8 mouse cellular contexts compared by ENCODE assay signal in the genomic region with DNA sequence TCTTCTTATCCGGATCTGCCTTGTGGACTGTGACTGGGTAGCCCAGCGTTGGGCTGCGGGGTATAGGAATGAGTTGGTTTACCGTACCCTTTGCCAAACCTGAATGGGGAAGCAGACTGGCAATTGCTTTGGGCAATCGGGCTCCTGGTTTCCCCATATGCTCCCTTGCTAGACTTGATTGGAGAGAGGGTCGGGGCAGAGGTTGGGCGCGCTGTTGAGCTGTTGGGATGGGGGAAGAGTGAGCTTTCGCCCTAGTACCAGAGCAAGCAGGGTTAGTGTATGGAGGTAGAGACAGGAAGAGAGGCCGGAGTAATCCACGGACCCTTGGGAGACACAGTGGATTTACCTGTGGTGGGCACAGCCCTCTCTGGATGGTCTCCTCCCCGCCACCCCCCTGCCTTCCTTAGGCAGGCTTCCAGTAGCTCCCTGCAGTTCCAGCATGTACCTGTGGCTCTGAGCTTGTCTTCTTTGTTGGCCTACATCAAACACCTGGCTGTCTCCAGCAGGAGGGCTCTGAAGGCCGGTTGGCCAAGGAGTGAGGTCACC. TPM values are rescaled to one million over a fixed set of nuclear protein-coding genes. Genes with fewer than 3 reads are reported as not detected.
DNase-seq lines count a peak whose midpoint lies in the region; ATAC-seq and TF ChIP-seq lines count a peak whose summit lies in the region.

No protein-coding gene starts in this region.

- H3K27ac ChIP-seq in embryonic facial prominence, embryonic 13.5 days: peak overlapping the region; percentile 93
- no peak overlapping the region for H3K27ac ChIP-seq in intestine, postnatal 0 days (ENCODE audit: low read depth, low read length)

- H3K36me3 ChIP-seq in erythroblast, embryonic 14.5 days (ENCODE audit: control insufficient read depth): no peaks in the 10 kb centered on the region
- no peaks in the 10 kb centered on the region for H3K36me3 ChIP-seq in embryonic facial prominence, embryonic 13.5 days
- H3K36me3 ChIP-seq in intestine, postnatal 0 days (ENCODE audit: control insufficient read depth, insufficient read depth): no peaks in the 10 kb centered on the region

- H3K9me3 ChIP-seq in erythroblast, embryonic 14.5 days (ENCODE audit: control insufficient read depth, low read length): no peaks in the 10 kb centered on the region
- H3K9me3 ChIP-seq in embryonic facial prominence, embryonic 13.5 days: no peaks in the 10 kb centered on the region
- no peaks in the 10 kb centered on the region for H3K9me3 ChIP-seq in intestine, postnatal 0 days (ENCODE audit: control insufficient read depth)

- H3K4me1 ChIP-seq in erythroblast, embryonic 14.5 days (ENCODE audit: control insufficient read depth): no peaks in the 10 kb centered on the region
- peaks cover 22% of the 10 kb centered on the region for H3K4me1 ChIP-seq in embryonic facial prominence, embryonic 13.5 days
- peaks cover 3% of the 10 kb centered on the region; the same call in 1 of the 2 replicates for H3K4me1 ChIP-seq in intestine, postnatal 0 days (replicated peaks; ENCODE audit: control insufficient read depth, insufficient read depth, low read length)

- POLR2A ChIA-PET in Patski (lab: Charles Lee): no interaction called here

- peak overlapping the region; percentile 54 for H3K4me3 ChIP-seq in erythroblast, embryonic 14.5 days (replicated peaks)
- H3K4me3 ChIP-seq in embryonic facial prominence, embryonic 13.5 days: peak overlapping the region; percentile 72
- peak overlapping the region; percentile 70 for H3K4me3 ChIP-seq in intestine, postnatal 0 days (ENCODE audit: low read depth, low read length)

- H3K9ac ChIP-seq in embryonic facial prominence, embryonic 13.5 days: peak overlapping the region; percentile 88
- peak overlapping the region; percentile 67 for H3K9ac ChIP-seq in intestine, postnatal 0 days (ENCODE audit: low read depth, low read length)

- CTCF ChIA-PET in Patski (lab: Charles Lee): no interaction called here

- peaks cover 37% of the 10 kb centered on the region for H3K27me3 ChIP-seq in erythroblast, embryonic 14.5 days (ENCODE audit: control insufficient read depth)
- H3K27me3 ChIP-seq in Patski: no peaks in the 10 kb centered on the region
- peaks cover 3% of the 10 kb centered on the region; the same call in 1 of the 2 replicates for H3K27me3 ChIP-seq in embryonic facial prominence, embryonic 13.5 days
- no peaks in the 10 kb centered on the region for H3K27me3 ChIP-seq in intestine, postnatal 0 days (replicated peaks; ENCODE audit: control insufficient read depth, insufficient read depth, low read length)

- in situ Hi-C loops in Patski (cut with MboI; ENCODE audit: low pct_unique_long_range_greater_than_20kb): no loop called here

- TF ChIP-seq CTCF in Patski (IDR thresholded peaks at IDR 0.05): no peak
- TF ChIP-seq CTCF in intestine, postnatal 0 days (IDR thresholded peaks at IDR 0.05; ENCODE audit: low read depth): 0 out of 2 replicates have a peak, but pooled peaks have one; percentile 1

- no peak for DNase-seq in Patski (ENCODE audit: low read depth, low spot score)
- DNase-seq in layer of hippocampus, postnatal 36 days: no peak
- no peak for DNase-seq in adrenal gland, adult 8-10 months

- 2% methylated on average over 13 of the region's 13 CpGs for WGBS in embryonic facial prominence, embryonic 13.5 days
- 12% methylated on average over 13 of the region's 13 CpGs for WGBS in intestine, postnatal 0 days

- ATAC-seq in erythroblast, adult 5-6 weeks (replicated peaks; ENCODE audit: low FRiP score, poor library complexity, severe bottlenecking): no peak
- ATAC-seq in Patski: peak; percentile 1
- no peak for ATAC-seq in embryonic facial prominence, embryonic 13.5 days (ENCODE audit: insufficient number of reproducible peaks, insufficient read depth, low FRiP score, low TSS enrichment, low read depth)
- ATAC-seq in intestine, postnatal 0 days: 0 out of 2 replicates have a peak, but pooled peaks have one; percentile 5
- peak; percentile 29 for ATAC-seq in megakaryocyte, adult 5-6 weeks (ENCODE audit: poor library complexity, severe bottlenecking)

- H3K4me2 ChIP-seq in embryonic facial prominence, embryonic 13.5 days: peak overlapping the region; percentile 86
- H3K4me2 ChIP-seq in intestine, postnatal 0 days (replicated peaks; ENCODE audit: low read depth): peak overlapping the region; percentile 95

RNA-seq across cellular contexts. Expression of gene Sirpa, which starts 1.3 kb away (rescaled TPM):
- polyA plus RNA-seq in erythroblast, embryonic 14.5 days (2012): 0.36 and 0.53 TPM in 2 replicates
- 46.3 and 59.8 TPM in 2 replicates for total RNA-seq in erythroblast, adult 5-6 weeks (2015; ENCODE audit: low replicate concordance)
- total RNA-seq in erythroblast, adult 5-6 weeks (2017; ENCODE audit: low replicate concordance): 45.0 and 60.8 TPM in 2 replicates
- 110 TPM for polyA plus RNA-seq in Patski (2021)
- polyA plus RNA-seq in embryonic facial prominence, embryonic 13.5 days (2015; fragmentation: Nextera tagmentation; extraction: Ambion mirVana): 22.0 and 24.1 TPM in 2 replicates
- polyA plus RNA-seq in intestine, postnatal 0 days (2015; fragmentation: Nextera tagmentation; extraction: Ambion mirVana): 9.5 and 9.7 TPM in 2 replicates
- 290 and 306 TPM in 2 replicates for total RNA-seq in megakaryocyte, adult 5-6 weeks (2015)
- 325 and 361 TPM in 2 replicates for total RNA-seq in megakaryocyte, adult 5-6 weeks (2017)
- total RNA-seq in layer of hippocampus, postnatal 36 days (2021): 100 to 1,000 TPM; 272 to 282 TPM
- total RNA-seq in adrenal gland, adult 8-10 months (2022): 10 to 100 TPM; 58.4 to 75.6 (median 70.1) TPM

RNA-seq across cellular contexts. Expression of gene F830045P16Rik, which starts 57.5 kb away (rescaled TPM):
- polyA plus RNA-seq in erythroblast, embryonic 14.5 days (2012): not detected in 2 replicates
- 0.42 TPM in 1 of 2 replicates, not detected in the other for total RNA-seq in erythroblast, adult 5-6 weeks (2015; ENCODE audit: low replicate concordance)
- total RNA-seq in erythroblast, adult 5-6 weeks (2017; ENCODE audit: low replicate concordance): not detected in 2 replicates
- not detected for polyA plus RNA-seq in Patski (2021)
- polyA plus RNA-seq in embryonic facial prominence, embryonic 13.5 days (2015; fragmentation: Nextera tagmentation; extraction: Ambion mirVana): not detected in 2 replicates
- not detected in 2 replicates for polyA plus RNA-seq in intestine, postnatal 0 days (2015; fragmentation: Nextera tagmentation; extraction: Ambion mirVana)
- not detected in 2 replicates for total RNA-seq in megakaryocyte, adult 5-6 weeks (2015)
- not detected in 2 replicates for total RNA-seq in megakaryocyte, adult 5-6 weeks (2017)
- total RNA-seq in layer of hippocampus, postnatal 36 days (2021): under 1 TPM; 0.20 to 0.35 TPM
- not detected for total RNA-seq in adrenal gland, adult 8-10 months (2022)

Comparison
In these comparisons a context has a peak if more than half of its experiments do, and no peak if none do; other contexts are left out.
1. ATAC-seq: peak in Patski (single experiment), intestine, postnatal 0 days (single experiment) and megakaryocyte, adult 5-6 weeks (single experiment); none in erythroblast, adult 5-6 weeks (single experiment) and embryonic facial prominence, embryonic 13.5 days (single experiment).
2. Peak in every context shown above with its lines, with median percentiles within 50 percentile points of each other: H3K4me3 ChIP-seq.